Mouse (Mus musculus) stomach, embryonic 16.5 days (tissue): ENCODE data around the gene Wwp2. TPM values are rescaled to one million over a fixed set of nuclear protein-coding genes. Genes with fewer than 3 reads are reported as not detected.
A peak's percentile ranks its signal among the peaks of the same experiment; 100 is the strongest.

ENCODE experiments used
- ATAC-seq: fragments of 200-750 bp; cut with Nextera tagmentation; 2 replicates; pipeline ENCODE4 v1.8.0; 2017; ENCODE audit warnings: moderate number of reproducible peaks, moderate TSS enrichment; ENCODE audit not compliant: insufficient read depth, low FRiP score
- H3K27ac ChIP-seq: fragments of 300-500 bp; sonication (generic); 2 replicates; pipeline ENCODE4 v1.5.1; 2014; ENCODE audit warnings: low read length
- H3K27me3 ChIP-seq: fragments of 300-500 bp; sonication (generic); 2 replicates; pipeline ENCODE4 v1.6.1; 2014; ENCODE audit warnings: low read length, control low read depth, mixed read lengths; ENCODE audit not compliant: control insufficient read depth, insufficient read depth
- H3K36me3 ChIP-seq: fragments of 300-500 bp; sonication (generic); 2 replicates; pipeline ENCODE4 v1.6.1; 2014; ENCODE audit warnings: low read length; ENCODE audit not compliant: control insufficient read depth, insufficient read depth
- H3K4me1 ChIP-seq: fragments of 300-500 bp; sonication (generic); 2 replicates; pipeline ENCODE4 v1.6.1; 2014; ENCODE audit warnings: low read length, control low read depth, mixed read lengths; ENCODE audit not compliant: control insufficient read depth, insufficient read depth
- H3K4me2 ChIP-seq: fragments of 300-500 bp; sonication (generic); 2 replicates; pipeline ENCODE4 v1.6.1; 2014; ENCODE audit warnings: low read depth, low read length, mixed read lengths
- H3K4me3 ChIP-seq: fragments of 300-500 bp; sonication (generic); replicated peaks from 2 replicates; pipeline ENCODE4 v1.5.1; 2014; ENCODE audit warnings: mild to moderate bottlenecking, low read length
- H3K9ac ChIP-seq: fragments of 300-500 bp; sonication (generic); 2 replicates; pipeline ENCODE4 v1.6.1; 2014; ENCODE audit warnings: low read length
- H3K9me3 ChIP-seq: fragments of 300-500 bp; sonication (generic); replicated peaks from 2 replicates; pipeline ENCODE4 v1.6.1; 2016; ENCODE audit warnings: low read length, control low read depth; ENCODE audit not compliant: control insufficient read depth
- WGBS: fragments of 180-500 bp; shearing (Covaris S2); extraction: QIAGEN DNeasy Blood & Tissue Kit; methylation state at CpG from one replicate; pipeline ENCODE4 v1.1.7; 2014; 5-methylcytosine and 5-hydroxymethylcytosine counted together
- polyA plus RNA-seq: library from polyadenylated mRNA; unstranded; fragments of >200 nt; fragmentation: Nextera tagmentation; extraction: Ambion mirVana; gene quantifications from 2 replicates; pipeline ENCODE4 v1.2.1, GENCODE M21; 2015

Gene Wwp2
- polyA plus RNA-seq, 1 experiment from 2014 or later, result 36.2 TPM

GRCm38 (mm10) chr8:107521788-107522554 is 85.8 kb downstream of the Wwp2 start:
- no peak for ATAC-seq

GRCm38 (mm10) chr8:107522555-107522833 is 86.3 kb downstream of the Wwp2 start:
- Histone ChIP-seq H3K4me2 (no peak overlapping the region), H3K4me3 (no peak overlapping the region), H3K27me3 (no peaks in the 10 kb centered on the region), H3K9ac (no peak overlapping the region), H3K36me3 (no peaks in the 10 kb centered on the region), H3K9me3 (no peaks in the 10 kb centered on the region), H3K4me1 (0 out of 2 replicates have a peak, but pooled peaks cover 3% of the 10 kb centered on the region), H3K27ac (0 out of 2 replicates have a peak overlapping the region, but pooled peaks have one; percentile 6)
- no peak for ATAC-seq
- 35% methylated on average over 4 of the region's 4 CpGs for WGBS

More at GRCm38 (mm10) chr8:107521788-107522554, 85.8 kb downstream of the Wwp2 start:
- 71% methylated on average over 8 of the region's 8 CpGs for WGBS
- Histone ChIP-seq H3K4me1 (0 out of 2 replicates have a peak, but pooled peaks cover 3% of the 10 kb centered on the region), H3K27me3 (no peaks in the 10 kb centered on the region), H3K36me3 (no peaks in the 10 kb centered on the region), H3K27ac (no peak overlapping the region), H3K4me2 (no peak overlapping the region), H3K9me3 (no peaks in the 10 kb centered on the region), H3K4me3 (no peak overlapping the region), H3K9ac (no peak overlapping the region)

- Histone ChIP-seq H3K9ac (no peak overlapping the region), H3K27ac (no peak overlapping the region), H3K36me3 (no peaks in the 10 kb centered on the region), H3K9me3 (no peaks in the 10 kb centered on the region), H3K4me3 (no peak overlapping the region), H3K27me3 (no peaks in the 10 kb centered on the region), H3K4me2 (no peak overlapping the region), H3K4me1 (no peaks in the 10 kb centered on the region)
- no peak for ATAC-seq
- 87% methylated on average over 4 of the region's 4 CpGs for WGBS
These were observed 88.4 kb downstream of the Wwp2 start for GRCm38 (mm10) chr8:107524535-107524934.

GRCm38 (mm10) chr8:107528786-107529185 is 92.6 kb downstream of the Wwp2 start:
- ATAC-seq, result no peak
- Histone ChIP-seq H3K4me2 (no peak overlapping the region), H3K27me3 (no peaks in the 10 kb centered on the region), H3K9me3 (no peaks in the 10 kb centered on the region), H3K36me3 (no peaks in the 10 kb centered on the region), H3K9ac (no peak overlapping the region), H3K27ac (no peak overlapping the region), H3K4me1 (no peaks in the 10 kb centered on the region), H3K4me3 (no peak overlapping the region)
- 90% methylated on average over 6 of the region's 6 CpGs for WGBS

- no peaks in the 10 kb centered on the region for H3K4me1 ChIP-seq
- no peaks in the 10 kb centered on the region for H3K27me3 ChIP-seq
- no peaks in the 10 kb centered on the region; the same call in 1 of the 2 replicates for H3K36me3 ChIP-seq
- no peak overlapping the region for H3K4me3 ChIP-seq
- no peak overlapping the region for H3K9ac ChIP-seq
- no peaks in the 10 kb centered on the region for H3K9me3 ChIP-seq
- no peak overlapping the region for H3K4me2 ChIP-seq
- no peak for ATAC-seq
- 66% methylated on average over 4 of the region's 4 CpGs for WGBS
- no peak overlapping the region for H3K27ac ChIP-seq
These were observed 101.3 kb downstream of the Wwp2 start for GRCm38 (mm10) chr8:107537472-107537871.

- peaks cover 6% of the 10 kb centered on the region for H3K4me1 ChIP-seq
- H3K27ac ChIP-seq, result no peak overlapping the region
- no peak overlapping the region for H3K4me2 ChIP-seq
- H3K27me3 ChIP-seq, result no peaks in the 10 kb centered on the region
- ATAC-seq, result no peak
- no peaks in the 10 kb centered on the region; the same call in 1 of the 2 replicates for H3K36me3 ChIP-seq
- H3K4me3 ChIP-seq, result no peak overlapping the region
- 87% methylated on average over 12 of the region's 12 CpGs for WGBS
- H3K9me3 ChIP-seq, result no peaks in the 10 kb centered on the region
- no peak overlapping the region for H3K9ac ChIP-seq
These were observed 104.5 kb downstream of the Wwp2 start for GRCm38 (mm10) chr8:107540623-107541022.

GRCm38 (mm10) chr8:107541369-107541768 is 105.2 kb downstream of the Wwp2 start:
- Histone ChIP-seq H3K36me3 (no peaks in the 10 kb centered on the region), H3K4me3 (no peak overlapping the region), H3K9me3 (no peaks in the 10 kb centered on the region), H3K27ac (no peak overlapping the region), H3K9ac (no peak overlapping the region), H3K4me1 (peaks cover 6% of the 10 kb centered on the region), H3K4me2 (no peak overlapping the region), H3K27me3 (no peaks in the 10 kb centered on the region)
- WGBS, result 81% methylated on average over 4 of the region's 4 CpGs
- ATAC-seq, result no peak

- H3K4me3 ChIP-seq, result no peak overlapping the region
- peaks cover 6% of the 10 kb centered on the region for H3K4me1 ChIP-seq
- H3K9ac ChIP-seq, result no peak overlapping the region
- H3K27ac ChIP-seq, result no peak overlapping the region
- WGBS, result 83% methylated on average over 3 of the region's 3 CpGs
- no peaks in the 10 kb centered on the region for H3K27me3 ChIP-seq
- H3K4me2 ChIP-seq, result no peak overlapping the region
- H3K36me3 ChIP-seq, result no peaks in the 10 kb centered on the region
- ATAC-seq, result no peak
- H3K9me3 ChIP-seq, result no peaks in the 10 kb centered on the region
These were observed 106.0 kb downstream of the Wwp2 start for GRCm38 (mm10) chr8:107542151-107542550.

- WGBS, result 87% methylated on average over 10 of the region's 11 CpGs
- Histone ChIP-seq H3K27me3 (no peaks in the 10 kb centered on the region), H3K4me2 (no peak overlapping the region), H3K9me3 (no peaks in the 10 kb centered on the region), H3K4me3 (no peak overlapping the region), H3K9ac (no peak overlapping the region), H3K36me3 (no peaks in the 10 kb centered on the region), H3K27ac (no peak overlapping the region), H3K4me1 (peaks cover 6% of the 10 kb centered on the region)
- no peak for ATAC-seq
These were observed 107.5 kb downstream of the Wwp2 start for GRCm38 (mm10) chr8:107543714-107544113.
